Mouse (Mus musculus): ENCODE results near the gene Zswim5. TPM values are rescaled to one million over a fixed set of nuclear protein-coding genes. Genes with fewer than 3 reads are reported as not detected.
"Not testable (repeated sequence)": the region's sequence is repeated elsewhere in the genome, so short reads cannot be mapped to it uniquely, and the experiment has no call there.

The Zswim5 gene
- polyA plus RNA-seq (2015; fragmentation: Nextera tagmentation; extraction: Ambion mirVana): 0.04 and 0.09 TPM in 2 replicates

- DNase-seq (ENCODE audit: low spot score): peak; percentile 35
These were observed at the start of gene Zswim5 for GRCm38 (mm10) chr4:116876995-116877728. TSS of gene Zswim5 (plus strand) at chr4:116877376.

DNA sequence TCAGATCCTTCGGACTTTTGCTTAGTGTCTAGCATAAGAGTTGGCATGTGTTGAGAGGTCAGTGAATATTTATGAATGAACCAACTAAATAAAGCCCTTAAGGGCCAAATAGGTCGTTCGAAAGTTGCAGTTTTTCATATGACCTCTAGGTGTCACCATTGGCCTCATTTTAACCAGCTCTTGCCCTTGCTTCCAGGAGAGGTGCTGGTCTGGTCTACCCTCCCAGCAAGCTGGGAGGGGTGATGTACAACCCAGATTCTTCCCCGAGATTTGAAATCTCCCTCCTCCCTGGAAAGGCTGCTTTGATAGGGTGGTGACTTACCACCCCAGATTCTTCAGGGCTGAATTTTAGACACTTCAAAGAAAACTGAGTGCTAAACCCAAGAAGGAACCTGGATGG, 49.4 kb upstream of the Zswim5 start:
- DNase-seq (ENCODE audit: low spot score): peak; percentile 68

DNA sequence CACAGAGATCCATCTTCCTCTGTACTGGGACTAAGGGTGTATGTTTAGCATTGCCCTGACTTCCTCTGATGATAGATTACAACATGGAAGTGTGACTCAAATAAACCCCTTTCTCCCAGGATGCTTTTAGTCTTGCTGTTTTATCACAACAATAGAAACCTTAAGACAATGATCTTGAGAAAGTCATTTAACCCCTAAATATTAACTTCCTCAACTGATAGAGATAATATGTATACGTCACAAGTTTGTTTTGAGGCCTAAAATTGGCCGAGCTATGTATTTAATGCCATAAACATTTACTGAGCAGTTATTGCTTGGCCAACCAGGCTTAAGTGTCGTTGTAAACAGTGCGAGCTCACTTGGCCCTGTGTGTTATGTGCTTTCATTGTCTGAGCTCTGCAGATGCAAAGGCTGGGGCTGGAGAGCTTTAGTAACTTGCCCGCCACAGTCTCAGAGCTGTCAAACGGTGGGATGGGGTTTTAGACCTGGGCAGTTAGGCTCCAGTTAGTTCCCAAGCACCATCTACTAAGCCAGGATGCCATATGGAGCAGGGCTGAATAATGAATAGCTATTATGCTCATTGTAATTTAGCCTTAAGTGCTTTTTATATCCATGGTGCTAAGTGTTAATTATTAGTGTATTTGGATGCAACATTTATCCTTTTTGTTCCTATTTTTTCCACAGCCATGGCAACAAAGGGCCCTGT, 47.7 kb upstream of the Zswim5 start:
- no peak for DNase-seq (ENCODE audit: low spot score)

DNA sequence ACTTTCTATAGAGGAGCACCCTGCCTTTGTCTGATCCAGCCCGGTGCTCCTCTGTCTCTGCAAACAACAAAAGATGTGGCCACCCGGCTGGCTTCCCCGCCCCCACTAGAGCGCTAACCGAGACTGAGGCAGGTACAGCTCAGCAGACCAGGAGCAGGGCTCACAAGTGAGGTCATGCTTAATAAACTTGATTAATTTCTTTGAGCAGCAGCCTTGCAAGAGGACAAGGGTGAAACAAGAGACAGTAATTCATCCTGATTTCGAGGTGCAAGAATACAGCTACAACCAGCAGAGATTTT, 47.2 kb upstream of the Zswim5 start:
- DNase-seq (ENCODE audit: low spot score): no peak

DNA sequence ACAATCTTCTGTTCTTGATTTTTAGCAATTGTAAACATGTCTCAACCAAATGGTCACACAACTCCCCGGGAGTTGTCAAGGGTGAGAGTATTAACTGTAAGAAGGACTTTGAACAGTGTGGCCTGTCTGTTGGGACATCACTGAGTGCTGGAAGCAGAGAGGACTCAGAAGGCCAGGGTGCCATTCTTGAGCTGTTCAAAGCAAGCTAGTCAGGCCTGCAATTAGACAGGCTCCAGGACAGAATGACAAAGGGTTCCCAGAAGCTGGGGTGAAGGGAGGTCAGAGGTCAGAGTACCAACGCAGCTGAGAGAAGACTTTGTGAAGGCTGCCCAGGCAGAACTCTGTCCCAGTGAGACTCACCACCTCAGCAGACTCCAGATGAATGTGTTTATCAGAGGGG, 38.2 kb upstream of the Zswim5 start:
- DNase-seq (ENCODE audit: low spot score): no peak

GRCm38 (mm10) chr4:116840096-116840495, 37.1 kb upstream of the Zswim5 start:
- not testable (repeated sequence) for DNase-seq (ENCODE audit: low spot score)

- no peak for DNase-seq (ENCODE audit: low spot score)
These were observed 36.3 kb upstream of the Zswim5 start for GRCm38 (mm10) chr4:116840841-116841240.

GRCm38 (mm10) chr4:116844324-116844723, 32.9 kb upstream of the Zswim5 start:
- DNase-seq (ENCODE audit: low spot score): no peak

DNA sequence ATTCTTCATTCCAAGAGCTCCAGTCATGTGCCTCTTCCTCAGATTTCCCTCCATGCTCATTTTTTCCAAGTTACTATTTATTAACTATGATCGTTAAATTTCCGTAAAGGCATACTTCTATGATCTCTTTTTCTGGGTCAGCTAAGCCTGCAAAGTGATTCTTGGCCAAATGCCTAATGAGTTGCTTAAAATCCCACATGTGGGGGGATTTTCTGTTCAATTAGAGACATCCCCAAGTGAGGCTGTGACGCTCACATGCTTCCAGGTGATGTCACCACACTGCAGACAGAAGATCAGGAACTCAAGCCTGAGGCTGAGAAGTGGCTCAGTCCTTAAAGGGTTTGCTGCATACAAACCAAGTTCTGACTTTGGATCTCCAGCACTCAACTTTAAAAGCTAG, 27.3 kb upstream of the Zswim5 start:
- DNase-seq (ENCODE audit: low spot score): no peak

DNA sequence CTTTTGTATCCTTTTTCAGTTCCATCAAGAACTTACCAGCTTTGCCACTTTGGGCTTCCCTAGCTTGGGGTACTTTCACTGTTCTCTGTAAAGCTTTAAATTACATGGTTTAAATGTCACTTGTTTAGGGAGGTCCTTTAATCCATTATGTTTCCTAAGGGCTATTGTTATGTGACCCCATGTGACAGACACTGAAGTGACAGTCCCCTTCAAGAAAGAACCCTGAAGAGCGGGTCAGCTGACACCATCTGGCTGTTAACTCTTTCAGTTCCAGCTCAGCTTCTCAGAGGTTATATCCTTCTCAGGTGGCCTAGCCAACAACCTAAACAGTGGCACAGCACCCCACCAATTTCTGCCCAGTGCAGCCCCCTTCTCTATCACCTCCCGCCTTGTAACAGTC, 22.9 kb upstream of the Zswim5 start:
- DNase-seq (ENCODE audit: low spot score): no peak

- no peak for DNase-seq (ENCODE audit: low spot score)
These were observed 20.0 kb upstream of the Zswim5 start for GRCm38 (mm10) chr4:116857203-116857602.

DNA sequence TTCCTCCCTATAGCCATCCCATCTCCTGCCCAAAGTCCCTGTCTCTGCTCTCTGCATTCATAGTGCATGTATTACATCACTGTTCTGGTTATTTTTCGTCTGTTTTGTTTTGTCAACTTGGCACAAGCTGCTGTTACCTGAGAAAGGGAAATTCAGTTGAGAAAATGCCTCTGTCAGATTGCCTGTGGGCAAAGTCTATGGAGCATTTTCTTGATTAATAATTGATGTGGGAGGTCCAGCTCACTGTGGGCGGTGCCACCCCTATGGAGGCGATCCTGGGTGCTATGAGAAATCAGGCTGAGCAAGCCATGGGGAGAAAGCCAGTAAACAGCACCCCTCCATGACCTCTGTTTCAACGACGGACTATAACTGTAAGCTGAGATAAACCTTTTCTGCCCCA, 17.5 kb upstream of the Zswim5 start:
- DNase-seq (ENCODE audit: low spot score): no peak

GRCm38 (mm10) chr4:116862023-116862422, 15.2 kb upstream of the Zswim5 start:
- no peak for DNase-seq (ENCODE audit: low spot score)

DNA sequence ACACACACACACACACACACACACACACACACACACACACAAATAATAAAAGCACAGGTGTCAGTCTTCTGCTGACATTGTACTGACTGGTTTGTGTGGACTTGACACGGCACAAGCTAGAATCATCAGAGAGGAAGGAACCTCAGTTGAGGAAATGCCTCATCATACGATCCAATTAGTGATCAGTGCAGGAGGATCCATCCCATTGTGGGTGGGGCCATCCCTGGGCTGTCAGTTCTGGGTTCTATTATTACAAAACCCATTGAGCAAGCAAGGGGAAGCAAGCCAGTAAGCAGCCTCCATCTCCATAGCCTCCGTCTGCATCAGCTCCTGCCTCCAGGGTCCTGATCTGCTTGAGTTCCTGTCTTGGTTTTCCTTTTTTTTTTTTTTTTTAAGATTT, 7.3 kb upstream of the Zswim5 start:
- no peak for DNase-seq (ENCODE audit: low spot score)

DNA sequence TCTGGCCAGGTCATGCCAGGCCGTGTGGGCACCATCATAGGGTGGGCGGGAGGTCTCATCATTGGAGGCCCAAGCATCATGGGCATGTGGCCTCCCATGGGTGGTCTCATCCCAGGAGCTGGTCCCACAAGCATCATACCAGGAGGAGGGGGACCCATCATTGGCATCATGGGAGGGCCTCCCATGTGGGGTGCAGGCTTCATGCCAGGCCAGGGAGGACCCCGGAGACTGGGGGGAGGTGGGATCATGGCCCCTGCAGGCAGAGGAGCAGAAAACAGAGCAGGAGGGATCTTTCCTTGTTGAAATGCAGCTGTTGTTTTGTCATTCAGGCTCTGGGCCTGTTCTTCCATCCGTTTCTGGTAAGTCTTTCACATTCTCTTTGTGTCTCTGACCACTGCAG, 2.6 kb upstream of the Zswim5 start:
- no peak for DNase-seq (ENCODE audit: low spot score)

GRCm38 (mm10) chr4:116876630-116876994, 564 bp upstream of the Zswim5 start:
- peak; percentile 14 for DNase-seq (ENCODE audit: low spot score)

DNA sequence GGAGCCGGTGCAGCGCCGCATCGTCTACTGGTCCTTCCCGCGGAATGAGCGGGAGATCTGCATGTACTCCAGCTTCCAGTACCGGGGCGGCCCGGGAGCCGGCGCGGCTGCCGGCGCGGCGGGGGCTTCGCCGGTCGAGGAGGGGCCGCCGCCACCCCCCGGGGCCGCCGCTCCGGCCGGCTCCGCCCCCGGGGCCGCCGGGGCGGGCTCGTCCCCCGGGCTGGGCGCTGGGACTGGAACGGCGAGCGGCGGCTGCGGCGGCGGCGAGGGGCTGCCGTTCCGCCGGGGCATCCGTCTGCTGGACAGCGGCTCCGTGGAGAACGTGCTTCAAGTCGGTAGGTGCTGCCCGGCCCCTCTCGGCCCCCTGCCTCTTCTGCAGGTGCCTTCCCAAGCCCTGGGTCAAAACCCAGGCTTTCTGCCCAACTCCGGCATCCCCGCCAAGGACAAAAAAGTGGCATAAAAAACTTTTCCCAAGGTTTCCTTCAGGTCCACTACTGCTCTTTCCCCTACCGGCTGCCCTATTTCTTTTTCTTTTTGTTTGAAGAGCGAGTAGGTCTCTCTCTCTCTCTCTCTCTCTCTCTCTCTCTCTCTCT, 649 bp downstream of the Zswim5 start:
- DNase-seq (ENCODE audit: low spot score): no peak

GRCm38 (mm10) chr4:116878491-116878890, 1.3 kb downstream of the Zswim5 start:
- DNase-seq (ENCODE audit: low spot score): no peak

GRCm38 (mm10) chr4:116882679-116883078, 5.5 kb downstream of the Zswim5 start:
- DNase-seq (ENCODE audit: low spot score): no peak

DNA sequence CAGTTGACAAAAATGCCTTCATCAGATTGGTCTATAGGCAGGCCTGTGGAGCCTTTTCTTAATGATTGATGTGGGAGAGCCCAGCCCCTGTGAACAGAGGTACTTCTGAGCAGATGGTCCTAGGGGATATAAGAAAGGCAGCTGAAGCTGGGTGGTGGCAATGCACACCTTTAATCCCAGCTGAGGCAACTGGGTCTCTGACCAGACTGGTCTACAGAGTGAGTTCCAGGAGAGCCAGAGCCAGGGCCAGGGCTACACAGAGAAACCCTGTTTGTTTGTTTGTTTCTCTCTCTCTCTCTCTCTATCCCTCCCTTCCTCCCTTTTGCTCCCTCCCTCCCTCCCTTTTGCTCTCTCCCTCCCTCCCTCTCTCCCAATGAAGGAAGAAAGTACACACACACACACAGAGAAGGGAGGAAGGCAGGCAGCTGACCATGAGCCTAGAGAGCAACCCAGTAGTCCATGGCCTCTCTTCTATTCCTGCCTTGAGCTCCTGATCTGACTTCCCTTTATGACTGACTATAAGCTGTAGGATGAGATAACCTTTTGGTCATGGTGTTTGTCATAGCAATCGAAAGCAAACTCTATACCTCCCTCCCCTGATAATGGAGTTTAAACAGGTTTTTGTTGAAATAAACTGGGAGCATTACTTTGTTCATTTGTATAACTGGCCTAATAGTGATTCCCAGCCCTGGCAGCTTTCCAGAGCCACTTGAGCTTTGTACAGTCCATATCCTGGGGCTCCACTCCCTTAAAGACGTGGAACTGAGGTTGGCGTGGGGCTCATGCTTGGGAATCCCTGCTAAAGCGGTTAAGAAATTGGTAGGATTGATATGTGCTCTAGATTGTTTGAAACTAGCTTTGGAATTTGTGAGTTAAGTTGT, 17.3 kb downstream of the Zswim5 start:
- no peak for DNase-seq (ENCODE audit: low spot score)

DNA sequence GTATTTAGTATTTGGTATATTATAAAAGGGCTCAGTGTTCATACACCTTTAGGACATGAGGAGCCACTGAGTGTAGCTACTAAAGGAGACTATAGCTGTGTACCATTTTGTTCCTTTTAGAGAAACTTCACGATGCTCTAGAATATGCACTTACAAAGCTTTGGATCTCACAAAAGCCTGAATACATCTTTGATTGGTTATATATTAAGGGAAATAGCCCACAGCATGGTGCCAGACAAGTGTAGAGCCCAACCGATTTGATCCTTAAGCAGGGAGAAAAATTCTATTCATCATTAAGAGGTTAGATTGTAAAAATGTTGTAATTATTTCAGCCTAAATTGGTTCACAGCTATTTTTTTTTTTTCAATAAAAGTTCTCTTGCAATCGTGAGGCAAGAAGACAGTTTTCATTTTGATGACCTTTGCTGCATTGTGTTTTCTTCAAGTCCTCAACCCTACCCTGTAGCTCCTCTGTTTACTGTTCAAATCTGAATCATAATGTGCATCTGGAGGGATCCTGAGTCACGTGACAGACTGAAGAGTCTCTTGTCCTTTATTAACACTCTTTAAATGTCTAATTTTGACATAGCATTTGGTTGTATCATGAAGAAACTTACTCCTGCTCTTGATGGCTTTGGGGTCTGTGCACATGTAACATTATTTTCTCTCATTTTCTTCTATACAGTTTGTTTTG, 33.5 kb downstream of the Zswim5 start:
- DNase-seq (ENCODE audit: low spot score): no peak

Data from thymus, postnatal 0 days (tissue).